Mouse (Mus musculus) lung, embryonic 16.5 days (tissue): ENCODE measurements around the gene Treml4. TPM values are rescaled to one million over a fixed set of nuclear protein-coding genes. Genes with fewer than 3 reads are reported as not detected.

ENCODE experiments used
- ATAC-seq: fragments of 200-750 bp; cut with Nextera tagmentation; 2 replicates; pipeline ENCODE4 v1.8.0; 2017; ENCODE audit warnings: low read depth, mild to moderate bottlenecking, moderate library complexity
- H3K27ac ChIP-seq: fragments of 300-500 bp; sonication (generic); 2 replicates; pipeline ENCODE4 v1.5.1; 2014; ENCODE audit warnings: mild to moderate bottlenecking, control low read depth, low read length
- H3K27me3 ChIP-seq: fragments of 300-500 bp; sonication (generic); 2 replicates; pipeline ENCODE4 v1.6.1; 2014; ENCODE audit warnings: low read depth, low read length, mixed read lengths; ENCODE audit not compliant: control insufficient read depth, insufficient read depth
- H3K36me3 ChIP-seq: fragments of 300-500 bp; sonication (generic); 2 replicates; pipeline ENCODE4 v1.6.1; 2014; ENCODE audit warnings: low read length; ENCODE audit not compliant: control insufficient read depth, insufficient read depth
- H3K4me1 ChIP-seq: fragments of 300-500 bp; sonication (generic); replicated peaks from 2 replicates; pipeline ENCODE4 v1.6.1; 2014; ENCODE audit warnings: low read length, mixed read lengths; ENCODE audit not compliant: control insufficient read depth, insufficient read depth
- H3K4me2 ChIP-seq: fragments of 300-500 bp; sonication (generic); 2 replicates; pipeline ENCODE4 v1.6.1; 2014; ENCODE audit warnings: low read depth, low read length, control low read depth
- H3K4me3 ChIP-seq: fragments of 300-500 bp; sonication (generic); 2 replicates; pipeline ENCODE4 v1.5.1; 2014; ENCODE audit warnings: mild to moderate bottlenecking, low read length, control low read depth
- H3K9ac ChIP-seq: fragments of 300-500 bp; sonication (generic); 2 replicates; pipeline ENCODE4 v1.6.1; 2014; ENCODE audit warnings: low read length, control low read depth
- H3K9me3 ChIP-seq: fragments of 300-500 bp; sonication (generic); 2 replicates; pipeline ENCODE4 v1.6.1; 2016; ENCODE audit warnings: low read length; ENCODE audit not compliant: control insufficient read depth
- WGBS: fragments of 180-500 bp; shearing (Covaris S2); extraction: QIAGEN DNeasy Blood & Tissue Kit; methylation state at CpG from one replicate; pipeline ENCODE4 v1.1.7; 2014; 5-methylcytosine and 5-hydroxymethylcytosine counted together
- polyA plus RNA-seq: library from polyadenylated mRNA; unstranded; fragments of >200 nt; fragmentation: Nextera tagmentation; extraction: Ambion mirVana; gene quantifications from 2 replicates; pipeline ENCODE4 v1.2.1, GENCODE M21; 2015

Treml4 gene
- polyA plus RNA-seq, 1 experiment from 2014 or later: 0.31 TPM

- no peak for ATAC-seq
- Histone ChIP-seq H3K27me3 (no peaks in the 10 kb centered on the region), H3K9me3 (no peaks in the 10 kb centered on the region), H3K27ac (no peak overlapping the region), H3K4me2 (no peak overlapping the region), H3K9ac (no peak overlapping the region), H3K4me3 (no peak overlapping the region), H3K4me1 (no peaks in the 10 kb centered on the region), H3K36me3 (no peaks in the 10 kb centered on the region)
Measured at GRCm38 (mm10) chr17:48249039-48249438, 15.1 kb upstream of the Treml4 start.

- no peaks in the 10 kb centered on the region for H3K4me1 ChIP-seq
- 63% methylated on average over 11 of the region's 11 CpGs for WGBS
Measured at GRCm38 (mm10) chr17:48249501-48249900, 14.6 kb upstream of the Treml4 start.

DNA sequence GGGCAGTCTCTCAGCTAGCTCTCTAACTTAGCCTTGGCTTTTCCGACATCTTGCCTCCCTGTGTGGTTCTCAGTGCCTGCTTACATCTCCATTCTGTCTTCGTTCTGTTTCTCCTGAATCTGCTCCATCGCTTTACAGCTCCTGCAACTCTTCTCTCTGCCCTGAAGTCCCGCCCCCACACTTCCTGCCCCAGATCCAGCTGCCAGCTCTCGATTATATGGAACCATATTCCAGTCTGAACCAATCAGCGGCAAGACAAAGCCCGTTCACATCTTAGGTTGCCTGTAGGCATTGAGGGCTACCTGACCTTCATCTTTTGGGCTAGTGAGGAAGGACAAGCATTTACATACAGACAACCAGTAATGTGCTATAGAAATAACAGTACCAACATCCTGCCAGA lies 13.5 kb upstream of the Treml4 start:
- ATAC-seq: no peak
- no peaks in the 10 kb centered on the region for H3K4me1 ChIP-seq
- no peak overlapping the region for H3K27ac ChIP-seq
- H3K9me3 ChIP-seq: no peaks in the 10 kb centered on the region
- 80% methylated on average over 7 of the region's 7 CpGs for WGBS
- no peak overlapping the region for H3K4me2 ChIP-seq
- H3K9ac ChIP-seq: no peak overlapping the region
- no peaks in the 10 kb centered on the region for H3K36me3 ChIP-seq
- no peak overlapping the region for H3K4me3 ChIP-seq
- H3K27me3 ChIP-seq: no peaks in the 10 kb centered on the region

More at GRCm38 (mm10) chr17:48249501-48249900, 14.6 kb upstream of the Treml4 start:
- H3K36me3 ChIP-seq: no peaks in the 10 kb centered on the region
- no peak overlapping the region for H3K4me2 ChIP-seq
- no peak overlapping the region for H3K27ac ChIP-seq
- H3K4me3 ChIP-seq: no peak overlapping the region
- no peak for ATAC-seq
- H3K9ac ChIP-seq: no peak overlapping the region
- no peaks in the 10 kb centered on the region for H3K9me3 ChIP-seq
- H3K27me3 ChIP-seq: no peaks in the 10 kb centered on the region

GRCm38 (mm10) chr17:48256575-48256974 lies 7.5 kb upstream of the Treml4 start:
- no peaks in the 10 kb centered on the region for H3K9me3 ChIP-seq
- H3K4me1 ChIP-seq: no peaks in the 10 kb centered on the region
- no peak overlapping the region for H3K4me3 ChIP-seq
- no peak overlapping the region for H3K27ac ChIP-seq
- no peak overlapping the region for H3K9ac ChIP-seq
- no peaks in the 10 kb centered on the region for H3K36me3 ChIP-seq
- H3K4me2 ChIP-seq: no peak overlapping the region
- no peak for ATAC-seq
- H3K27me3 ChIP-seq: no peaks in the 10 kb centered on the region

- ATAC-seq: no peak
- no peak overlapping the region for H3K4me3 ChIP-seq
- 59% methylated on average over 2 of the region's 2 CpGs for WGBS
Measured at GRCm38 (mm10) chr17:48261868-48262267, 2.2 kb upstream of the Treml4 start.

GRCm38 (mm10) chr17:48264662-48265061 lies 567 bp downstream of the Treml4 start:
- Histone ChIP-seq H3K27me3 (no peaks in the 10 kb centered on the region), H3K9ac (no peak overlapping the region), H3K4me1 (no peaks in the 10 kb centered on the region), H3K4me2 (no peak overlapping the region), H3K9me3 (no peaks in the 10 kb centered on the region), H3K4me3 (no peak overlapping the region), H3K36me3 (no peaks in the 10 kb centered on the region), H3K27ac (no peak overlapping the region)
- ATAC-seq: no peak
- 85% methylated on average over 7 of the region's 7 CpGs for WGBS

More at GRCm38 (mm10) chr17:48261868-48262267, 2.2 kb upstream of the Treml4 start:
- no peaks in the 10 kb centered on the region for H3K9me3 ChIP-seq
- H3K4me2 ChIP-seq: no peak overlapping the region
- H3K9ac ChIP-seq: no peak overlapping the region
- no peaks in the 10 kb centered on the region for H3K4me1 ChIP-seq
- H3K27me3 ChIP-seq: no peaks in the 10 kb centered on the region
- H3K36me3 ChIP-seq: no peaks in the 10 kb centered on the region
- H3K27ac ChIP-seq: no peak overlapping the region

GRCm38 (mm10) chr17:48266138-48266537 lies 2.0 kb downstream of the Treml4 start:
- Histone ChIP-seq H3K4me1 (no peaks in the 10 kb centered on the region), H3K4me2 (no peak overlapping the region), H3K4me3 (no peak overlapping the region), H3K36me3 (no peaks in the 10 kb centered on the region), H3K9ac (no peak overlapping the region), H3K27me3 (no peaks in the 10 kb centered on the region), H3K9me3 (no peaks in the 10 kb centered on the region), H3K27ac (no peak overlapping the region)
- WGBS: 15% methylated on average over 2 of the region's 2 CpGs
- ATAC-seq: no peak

- Histone ChIP-seq H3K27me3 (no peaks in the 10 kb centered on the region), H3K36me3 (no peaks in the 10 kb centered on the region), H3K9ac (no peak overlapping the region), H3K9me3 (no peaks in the 10 kb centered on the region), H3K27ac (no peak overlapping the region), H3K4me3 (no peak overlapping the region), H3K4me1 (no peaks in the 10 kb centered on the region), H3K4me2 (no peak overlapping the region)
- WGBS: 29% methylated on average over 2 of the region's 2 CpGs
- no peak for ATAC-seq
Measured at GRCm38 (mm10) chr17:48266610-48267304, 2.7 kb downstream of the Treml4 start.

DNA sequence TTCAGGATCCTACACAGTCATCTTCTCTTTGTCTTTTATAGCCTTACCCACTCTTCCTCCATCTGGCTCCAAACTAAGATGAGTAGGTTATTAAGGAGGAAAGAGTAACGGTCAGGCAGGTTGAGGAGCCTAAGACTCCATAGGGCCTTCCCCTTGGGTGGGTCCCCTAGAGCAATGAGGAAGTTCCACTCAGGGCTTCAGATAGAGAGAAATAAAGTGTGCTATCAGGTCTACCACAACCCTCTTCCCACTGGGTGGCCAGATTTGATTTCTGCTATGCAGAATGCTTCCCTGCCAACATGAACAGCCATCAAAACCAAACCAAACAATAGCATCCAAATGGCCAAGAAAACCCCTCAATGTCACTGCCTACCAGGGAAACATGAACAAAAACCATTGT lies 3.5 kb downstream of the Treml4 start:
- Histone ChIP-seq H3K36me3 (no peaks in the 10 kb centered on the region), H3K4me3 (no peak overlapping the region), H3K27ac (no peak overlapping the region), H3K4me2 (no peak overlapping the region), H3K9me3 (no peaks in the 10 kb centered on the region), H3K4me1 (no peaks in the 10 kb centered on the region), H3K27me3 (no peaks in the 10 kb centered on the region), H3K9ac (no peak overlapping the region)
- no peak for ATAC-seq
- 88% methylated on average over 1 of the region's 1 CpGs for WGBS

DNA sequence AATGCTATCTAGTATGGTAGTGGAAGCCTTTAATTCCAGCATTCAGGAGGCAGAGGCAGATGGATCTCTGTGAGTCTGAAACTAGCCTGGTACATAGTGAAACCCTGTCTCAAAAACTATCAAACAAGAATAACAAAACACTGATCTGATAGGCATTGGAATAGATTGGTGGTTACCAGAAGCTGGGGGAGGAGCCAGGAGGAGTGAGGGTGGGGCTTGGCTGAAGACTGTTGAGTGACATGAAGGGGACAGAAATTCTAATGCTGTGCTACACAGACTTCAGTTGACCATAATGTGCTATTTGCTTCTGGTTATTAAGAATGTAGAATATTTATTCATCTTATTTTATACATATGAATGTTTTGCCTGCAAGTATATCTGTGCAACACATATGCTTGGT lies 4.2 kb downstream of the Treml4 start:
- no peaks in the 10 kb centered on the region for H3K4me1 ChIP-seq
- no peak overlapping the region for H3K4me3 ChIP-seq
- ATAC-seq: no peak
- H3K4me2 ChIP-seq: no peak overlapping the region
- no peaks in the 10 kb centered on the region for H3K9me3 ChIP-seq
- no peaks in the 10 kb centered on the region for H3K36me3 ChIP-seq
- no peak overlapping the region for H3K9ac ChIP-seq
- H3K27me3 ChIP-seq: no peaks in the 10 kb centered on the region
- no peak overlapping the region for H3K27ac ChIP-seq
